Mouse (Mus musculus): Measurements from ENCODE around the gene Polr3a. TPM values are rescaled to one million over a fixed set of nuclear protein-coding genes. Genes with fewer than 3 reads are reported as not detected.

The Polr3a gene
- 19.9 and 22.4 TPM in 2 replicates for polyA plus RNA-seq (2014; fragmentation: Nextera tagmentation; extraction: Ambion mirVana)

GRCm38 (mm10) chr14:24486773-24487227, at the start of gene Polr3a, which contains the start of gene Rps24:
TSS of gene Polr3a (minus strand) at chr14:24487058.
TSS of gene Rps24 (plus strand) at chr14:24487125.
- peak within 1 kb of the TSS; percentile 60 for H3K4me2 ChIP-seq (replicated peaks; ENCODE audit: low read depth, low read length)
- under 1% methylated on average over 30 of the region's 30 CpGs for WGBS
- no peaks in the 10 kb centered on the region; the same call in 1 of the 2 replicates for H3K36me3 ChIP-seq (ENCODE audit: control insufficient read depth, insufficient read depth, low read length)
- H3K4me3 ChIP-seq (ENCODE audit: low read depth, low read length): peak within 1 kb of the TSS; percentile 86
- no peak within 1 kb of the TSS for H3K27ac ChIP-seq (ENCODE audit: low read depth, low read length)
- no peaks in the 10 kb centered on the region for H3K27me3 ChIP-seq (ENCODE audit: control insufficient read depth, insufficient read depth, low read length)
- peak; percentile 61 for ATAC-seq (ENCODE audit: low FRiP score)
- peaks cover 3% of the 10 kb centered on the region; the same call in 1 of the 2 replicates for H3K4me1 ChIP-seq (replicated peaks; ENCODE audit: control insufficient read depth, insufficient read depth, low read length)
- H3K9me3 ChIP-seq (ENCODE audit: control insufficient read depth, low read length): no peaks in the 10 kb centered on the region
- DNase-seq (ENCODE audit: low spot score): peak; percentile 96
- H3K9ac ChIP-seq (ENCODE audit: low read depth, low read length): peak within 1 kb of the TSS; percentile 76

GRCm38 (mm10) chr14:24534865-24535545, 48.1 kb upstream of the Polr3a start:
- ATAC-seq (ENCODE audit: low FRiP score) (peak; percentile 38; the same call in 1 of the 2 replicates), DNase-seq (ENCODE audit: low spot score) (peak; percentile 58)
- WGBS: 64% methylated on average over 9 of the region's 9 CpGs
- H3K4me1 ChIP-seq (replicated peaks; ENCODE audit: control insufficient read depth, insufficient read depth, low read length): peaks cover 6% of the 10 kb centered on the region
- no peak overlapping the region for H3K9ac ChIP-seq (ENCODE audit: low read depth, low read length)
- H3K27ac ChIP-seq (ENCODE audit: low read depth, low read length): peak overlapping the region; percentile 31
- no peak overlapping the region for H3K4me3 ChIP-seq (ENCODE audit: low read depth, low read length)
- H3K4me2 ChIP-seq (replicated peaks; ENCODE audit: low read depth, low read length): no peak overlapping the region
- no peaks in the 10 kb centered on the region for H3K9me3 ChIP-seq (ENCODE audit: control insufficient read depth, low read length)
- H3K27me3 ChIP-seq (ENCODE audit: control insufficient read depth, insufficient read depth, low read length): no peaks in the 10 kb centered on the region
- H3K36me3 ChIP-seq (ENCODE audit: control insufficient read depth, insufficient read depth, low read length): no peaks in the 10 kb centered on the region

DNA sequence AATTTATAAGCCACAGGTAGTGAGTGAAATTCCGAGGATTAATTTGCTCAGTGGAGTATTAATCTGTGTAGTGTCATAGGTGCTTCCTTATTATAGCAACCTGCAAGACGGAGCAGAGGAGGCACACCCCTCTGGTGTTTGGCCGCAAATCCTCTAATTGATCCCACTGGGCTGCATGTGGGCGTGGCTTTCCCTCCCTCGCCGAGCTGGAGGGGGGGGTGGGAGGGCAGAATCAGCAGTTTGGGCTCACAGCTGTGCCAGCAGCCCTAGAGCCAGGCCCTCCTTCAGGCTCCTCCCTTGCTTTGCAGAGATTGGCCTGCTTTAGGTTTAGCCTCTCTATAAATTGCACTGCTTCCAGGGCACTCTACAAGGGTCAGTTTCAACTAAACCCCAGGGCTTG, 43.4 kb upstream of the Polr3a start:
- H3K4me1 ChIP-seq (replicated peaks; ENCODE audit: control insufficient read depth, insufficient read depth, low read length): peaks cover 6% of the 10 kb centered on the region
- H3K36me3 ChIP-seq (ENCODE audit: control insufficient read depth, insufficient read depth, low read length): no peaks in the 10 kb centered on the region
- no peaks in the 10 kb centered on the region for H3K27me3 ChIP-seq (ENCODE audit: control insufficient read depth, insufficient read depth, low read length)
- H3K27ac ChIP-seq (ENCODE audit: low read depth, low read length): no peak overlapping the region
- no peak overlapping the region for H3K4me2 ChIP-seq (replicated peaks; ENCODE audit: low read depth, low read length)
- DNase-seq (ENCODE audit: low spot score) (peak; percentile 64), ATAC-seq (ENCODE audit: low FRiP score) (peak; percentile 81)
- no peak overlapping the region for H3K9ac ChIP-seq (ENCODE audit: low read depth, low read length)
- no peaks in the 10 kb centered on the region for H3K9me3 ChIP-seq (ENCODE audit: control insufficient read depth, low read length)
- WGBS: 2% methylated on average over 6 of the region's 6 CpGs
- H3K4me3 ChIP-seq (ENCODE audit: low read depth, low read length): no peak overlapping the region

- H3K36me3 ChIP-seq (ENCODE audit: control insufficient read depth, insufficient read depth, low read length): no peaks in the 10 kb centered on the region
- H3K4me3 ChIP-seq (ENCODE audit: low read depth, low read length): no peak overlapping the region
- H3K27ac ChIP-seq (ENCODE audit: low read depth, low read length): no peak overlapping the region
- H3K9ac ChIP-seq (ENCODE audit: low read depth, low read length): no peak overlapping the region
- H3K9me3 ChIP-seq (ENCODE audit: control insufficient read depth, low read length): no peaks in the 10 kb centered on the region
- no peaks in the 10 kb centered on the region for H3K27me3 ChIP-seq (ENCODE audit: control insufficient read depth, insufficient read depth, low read length)
- DNase-seq (ENCODE audit: low spot score): no peak
- 77% methylated on average over 10 of the region's 10 CpGs for WGBS
- H3K4me1 ChIP-seq (replicated peaks; ENCODE audit: control insufficient read depth, insufficient read depth, low read length): peaks cover 6% of the 10 kb centered on the region
- no peak overlapping the region for H3K4me2 ChIP-seq (replicated peaks; ENCODE audit: low read depth, low read length)
- ATAC-seq (ENCODE audit: low FRiP score): no peak
Observed at GRCm38 (mm10) chr14:24526440-24526839, 39.6 kb upstream of the Polr3a start.

DNA sequence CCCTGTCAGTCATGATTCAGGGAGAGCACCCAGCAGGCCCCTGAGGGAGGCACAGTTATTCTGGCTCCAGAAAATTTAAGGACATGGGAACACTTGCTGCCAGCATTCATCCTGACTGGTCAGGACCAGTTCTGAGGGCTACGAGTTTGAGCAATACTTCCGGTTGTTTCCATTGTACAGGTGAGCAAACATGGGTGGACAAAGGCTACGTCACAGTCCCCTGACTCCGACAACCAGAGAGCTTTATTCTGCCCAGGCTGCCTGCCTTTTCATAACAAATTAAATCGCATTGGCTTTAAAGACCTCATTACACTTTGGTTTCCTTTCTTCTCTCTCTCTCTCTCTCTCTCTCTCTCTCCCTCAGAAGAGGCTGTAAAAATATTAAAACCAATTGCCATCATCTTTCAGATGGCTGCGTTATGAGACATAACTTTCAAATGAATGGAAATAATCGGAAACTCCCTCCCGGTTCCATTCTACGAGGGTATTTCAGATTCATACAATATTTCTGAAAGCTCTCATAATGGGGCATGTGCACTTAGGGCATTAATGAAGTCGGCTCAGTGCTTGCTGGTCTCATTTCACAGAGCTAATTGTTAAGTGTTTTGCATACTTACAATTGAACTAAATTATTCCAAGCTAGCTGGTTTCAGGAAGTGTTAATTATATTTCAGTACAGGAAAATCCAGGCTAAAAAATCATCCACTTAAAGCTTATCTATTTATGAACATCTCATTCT, 39.0 kb upstream of the Polr3a start:
- Histone ChIP-seq H3K36me3 (ENCODE audit: control insufficient read depth, insufficient read depth, low read length) (no peaks in the 10 kb centered on the region), H3K27me3 (ENCODE audit: control insufficient read depth, insufficient read depth, low read length) (no peaks in the 10 kb centered on the region), H3K4me2 (replicated peaks; ENCODE audit: low read depth, low read length) (no peak overlapping the region), H3K9ac (ENCODE audit: low read depth, low read length) (no peak overlapping the region), H3K4me1 (replicated peaks; ENCODE audit: control insufficient read depth, insufficient read depth, low read length) (peaks cover 6% of the 10 kb centered on the region), H3K4me3 (ENCODE audit: low read depth, low read length) (no peak overlapping the region), H3K27ac (ENCODE audit: low read depth, low read length) (no peak overlapping the region), H3K9me3 (ENCODE audit: control insufficient read depth, low read length) (no peaks in the 10 kb centered on the region)
- ATAC-seq (ENCODE audit: low FRiP score): no peak
- no peak for DNase-seq (ENCODE audit: low spot score)
- 76% methylated on average over 10 of the region's 10 CpGs for WGBS

- Histone ChIP-seq H3K4me3 (ENCODE audit: low read depth, low read length) (no peak overlapping the region), H3K36me3 (ENCODE audit: control insufficient read depth, insufficient read depth, low read length) (no peaks in the 10 kb centered on the region), H3K4me2 (replicated peaks; ENCODE audit: low read depth, low read length) (no peak overlapping the region), H3K9ac (ENCODE audit: low read depth, low read length) (no peak overlapping the region), H3K9me3 (ENCODE audit: control insufficient read depth, low read length) (no peaks in the 10 kb centered on the region), H3K27me3 (ENCODE audit: control insufficient read depth, insufficient read depth, low read length) (no peaks in the 10 kb centered on the region), H3K27ac (ENCODE audit: low read depth, low read length) (no peak overlapping the region), H3K4me1 (replicated peaks; ENCODE audit: control insufficient read depth, insufficient read depth, low read length) (peaks cover 1% of the 10 kb centered on the region; the same call in 1 of the 2 replicates)
- DNase-seq (ENCODE audit: low spot score) (no peak), ATAC-seq (ENCODE audit: low FRiP score) (no peak)
- 65% methylated on average over 3 of the region's 3 CpGs for WGBS
Observed at GRCm38 (mm10) chr14:24525137-24525536, 38.3 kb upstream of the Polr3a start.

- no peak overlapping the region for H3K4me2 ChIP-seq (replicated peaks; ENCODE audit: low read depth, low read length)
- 55% methylated on average over 8 of the region's 8 CpGs for WGBS
- H3K9ac ChIP-seq (ENCODE audit: low read depth, low read length): no peak overlapping the region
- DNase-seq (ENCODE audit: low spot score) (no peak), ATAC-seq (ENCODE audit: low FRiP score) (no peak)
- no peak overlapping the region for H3K4me3 ChIP-seq (ENCODE audit: low read depth, low read length)
- no peak overlapping the region for H3K27ac ChIP-seq (ENCODE audit: low read depth, low read length)
- no peaks in the 10 kb centered on the region for H3K4me1 ChIP-seq (replicated peaks; ENCODE audit: control insufficient read depth, insufficient read depth, low read length)
- H3K36me3 ChIP-seq (ENCODE audit: control insufficient read depth, insufficient read depth, low read length): no peaks in the 10 kb centered on the region
- H3K9me3 ChIP-seq (ENCODE audit: control insufficient read depth, low read length): no peaks in the 10 kb centered on the region
- no peaks in the 10 kb centered on the region for H3K27me3 ChIP-seq (ENCODE audit: control insufficient read depth, insufficient read depth, low read length)
Observed at GRCm38 (mm10) chr14:24521597-24521996, 34.7 kb upstream of the Polr3a start.

DNA sequence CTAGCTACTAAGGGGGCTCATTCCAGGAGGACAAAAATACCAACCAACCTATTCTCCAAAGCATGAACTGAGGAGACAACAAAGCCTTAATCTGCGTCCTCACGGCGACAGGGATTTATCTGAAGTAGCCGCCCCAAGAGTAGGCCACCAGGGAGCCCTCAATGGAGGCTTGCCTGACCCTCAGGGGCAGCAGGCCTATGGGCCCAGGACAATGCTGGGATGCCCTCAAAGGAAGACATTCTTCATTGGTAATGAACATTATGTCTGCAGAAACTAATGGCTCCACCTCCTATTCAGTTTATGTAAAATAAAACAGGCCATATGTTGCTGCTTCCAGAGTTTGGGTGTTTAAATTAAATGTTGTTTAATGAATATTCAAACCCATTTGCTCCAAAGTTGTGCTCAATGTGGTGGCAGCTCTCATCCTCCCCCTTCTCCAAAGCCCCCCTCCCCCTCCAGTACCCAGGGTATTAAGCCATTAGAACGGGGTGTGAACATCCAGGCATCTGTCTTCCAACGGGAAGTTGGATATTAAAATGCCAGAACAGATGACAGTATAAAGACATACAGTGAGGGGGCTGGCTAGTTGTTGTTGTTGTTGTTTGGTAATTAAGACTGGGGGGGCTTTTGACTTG, 25.8 kb upstream of the Polr3a start:
- no peak overlapping the region for H3K9ac ChIP-seq (ENCODE audit: low read depth, low read length)
- WGBS: 56% methylated on average over 6 of the region's 6 CpGs
- no peaks in the 10 kb centered on the region for H3K27me3 ChIP-seq (ENCODE audit: control insufficient read depth, insufficient read depth, low read length)
- DNase-seq (ENCODE audit: low spot score) (no peak), ATAC-seq (ENCODE audit: low FRiP score) (peak; percentile 77)
- H3K27ac ChIP-seq (ENCODE audit: low read depth, low read length): no peak overlapping the region
- H3K36me3 ChIP-seq (ENCODE audit: control insufficient read depth, insufficient read depth, low read length): no peaks in the 10 kb centered on the region
- no peak overlapping the region for H3K4me2 ChIP-seq (replicated peaks; ENCODE audit: low read depth, low read length)
- H3K4me3 ChIP-seq (ENCODE audit: low read depth, low read length): no peak overlapping the region
- peaks cover 2% of the 10 kb centered on the region; the same call in 1 of the 2 replicates for H3K4me1 ChIP-seq (replicated peaks; ENCODE audit: control insufficient read depth, insufficient read depth, low read length)
- H3K9me3 ChIP-seq (ENCODE audit: control insufficient read depth, low read length): peaks cover 3% of the 10 kb centered on the region; the same call in 1 of the 2 replicates
